Mouse (Mus musculus) 416B (cell line): ENCODE measurements at regions not wholly inside any gene's neighbourhood (a gene's known extent, or its start where the extent isn't known, plus 50 kb on each side); places are given as distances from the start of the nearest gene placed in this dataset.

Experiments used
- DNase-seq: peaks from one replicate; pipeline ENCODE4 v3.0.0; 2011; ENCODE audit warnings: low read depth

DNA sequence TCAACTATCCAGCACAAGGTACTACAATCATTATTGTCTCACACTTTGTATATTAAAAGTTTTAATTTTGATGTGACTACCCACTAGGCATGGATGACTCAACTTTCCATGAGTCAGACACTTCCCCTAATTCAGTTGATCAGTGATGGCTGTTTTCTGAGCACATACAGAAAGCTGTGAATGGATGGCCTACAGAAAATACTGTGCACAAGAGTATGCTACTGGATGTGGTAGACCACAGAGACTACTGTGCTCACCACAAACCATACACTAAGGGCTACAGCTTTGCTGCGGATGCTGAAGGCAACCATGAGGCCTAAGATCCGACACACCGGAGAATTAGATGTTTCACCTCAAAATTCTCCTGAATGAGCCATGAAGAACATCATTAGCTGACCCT is 174.4 kb upstream of the March1 start:
- DNase-seq = peak; percentile 95

DNA sequence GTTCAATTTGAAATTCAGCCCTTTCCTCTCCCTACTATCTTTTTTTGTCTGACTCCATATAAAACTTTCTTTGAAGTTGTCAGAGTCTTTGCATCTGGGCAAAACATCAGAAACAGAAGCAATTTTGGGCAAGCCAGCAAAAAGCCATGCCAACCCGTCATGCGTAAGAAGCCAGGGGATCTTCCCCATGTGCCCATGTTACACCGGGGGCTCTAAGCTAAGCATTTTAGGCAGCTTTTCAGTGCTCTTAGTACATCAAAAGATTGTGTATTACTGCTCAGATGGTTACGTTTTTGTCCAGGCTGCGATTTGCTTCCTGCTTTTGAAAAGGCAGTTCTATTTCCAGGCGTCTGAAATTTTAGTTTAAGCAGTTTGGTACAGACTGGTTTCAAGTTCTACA is 196.8 kb upstream of the March1 start:
- DNase-seq = no peak

DNA sequence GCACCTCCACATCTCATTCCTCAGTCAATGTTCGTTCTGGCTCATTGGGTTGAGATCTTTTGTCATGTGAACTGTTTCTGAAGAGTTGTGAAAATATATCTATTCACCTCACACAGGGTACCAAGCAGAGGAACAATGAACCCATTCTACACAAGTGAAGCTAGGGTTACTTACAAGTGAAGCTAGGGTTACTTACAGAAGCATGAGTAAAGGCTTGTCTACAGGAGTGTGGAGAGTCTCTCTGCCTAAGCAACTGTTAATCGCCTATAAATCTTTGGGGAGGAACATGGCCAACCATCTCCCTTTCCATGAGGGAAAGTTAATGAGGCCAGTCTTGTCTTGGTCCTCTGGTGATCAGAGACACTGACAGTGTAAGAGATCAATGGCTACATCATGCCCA is 199.8 kb upstream of the March1 start:
- DNase-seq = no peak

DNA sequence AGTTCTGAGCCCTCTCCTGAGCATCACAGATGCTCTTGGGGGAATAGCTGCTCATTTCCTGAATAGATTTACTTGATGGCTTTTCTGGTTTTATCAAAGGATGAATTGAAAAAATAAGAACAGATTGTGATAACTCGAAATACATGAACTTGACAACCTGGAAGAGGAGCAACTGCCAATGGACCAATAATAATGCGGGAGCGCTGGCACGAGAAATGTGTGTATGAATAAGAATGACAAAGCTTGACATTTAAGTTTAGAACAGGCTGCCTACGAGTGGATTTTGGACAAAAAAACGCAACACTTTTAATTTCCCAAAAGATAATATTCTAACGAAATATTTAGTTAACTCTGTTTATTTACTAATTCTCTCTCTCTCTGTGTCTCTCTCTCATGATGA is 203.5 kb upstream of the March1 start:
- DNase-seq = no peak

DNA sequence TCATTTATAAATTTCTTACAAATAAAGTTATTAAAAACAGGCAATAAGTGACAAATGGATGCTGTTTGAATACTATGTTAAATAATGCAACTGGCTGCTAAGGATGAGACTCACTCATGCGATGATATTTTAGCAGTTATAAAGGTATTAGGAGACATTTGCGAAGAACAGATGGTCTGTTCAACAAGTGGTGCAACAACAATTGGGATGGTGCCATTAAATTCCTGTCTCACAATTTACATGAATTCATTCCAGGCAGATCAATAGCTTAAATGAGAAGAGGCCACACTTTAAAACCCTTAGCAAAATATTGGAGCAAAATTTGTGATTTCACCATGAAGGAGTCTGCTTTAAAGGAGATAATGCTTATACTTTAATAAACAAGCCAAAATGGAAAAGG is 205.4 kb upstream of the March1 start:
- DNase-seq = no peak

- no peak for DNase-seq
Observed at GRCm38 (mm10) chr8:65395755-65396154, 221.9 kb upstream of the March1 start.

GRCm38 (mm10) chr8:65355990-65356389 is 226.6 kb upstream of the BC030870 start:
- no peak for DNase-seq

- DNase-seq = no peak
Observed at GRCm38 (mm10) chr8:65349396-65349795, 220.0 kb upstream of the BC030870 start.

GRCm38 (mm10) chr8:65331136-65331535 is 201.8 kb upstream of the BC030870 start:
- DNase-seq = no peak

- DNase-seq = no peak
Observed at GRCm38 (mm10) chr8:65288687-65289086, 159.3 kb upstream of the BC030870 start.

- DNase-seq = no peak
Observed at GRCm38 (mm10) chr8:65280390-65280789, 151.0 kb upstream of the BC030870 start.
